Mouse (Mus musculus): ENCODE results near the gene Ctcf.

GRCm38 (mm10) chr8:105689256-105689982, 53.1 kb downstream of the Ctcf start:
- TF ChIP-seq POLR2A (IDR thresholded peaks at IDR 0.05; ENCODE audit: insufficient read depth, low read length): no peak
- TF ChIP-seq EP300 (IDR thresholded peaks at IDR 0.05; ENCODE audit: insufficient read depth, low read depth, low read length): no peak
- TF ChIP-seq CTCF (IDR thresholded peaks at IDR 0.05; ENCODE audit: low read depth, low read length): no peak
